Mouse (Mus musculus) layer of hippocampus, postnatal 10 days (tissue): ENCODE results near the gene Lrrc28. TPM values are rescaled to one million over a fixed set of nuclear protein-coding genes. Genes with fewer than 3 reads are reported as not detected.
A peak's percentile ranks its signal among the peaks of the same experiment; 100 is the strongest.

Experiments
- DNase-seq, 2 experiments: peaks; one replicate each; pipeline ENCODE4 v3.0.0; 2021; ENCODE audit warnings: low spot score in 2 of 2
- total RNA-seq, 2 experiments: library from RNA; stranded (reverse); gene quantifications; 2 replicates each; pipeline ENCODE4 v1.2.3; 2021

The Lrrc28 gene
- total RNA-seq, 2 experiments from 2014 or later: 32.2 to 33.4 TPM

- no peak for DNase-seq
Observed at GRCm38 (mm10) chr7:67493795-67494687, 151.0 kb downstream of the Lrrc28 start.

GRCm38 (mm10) chr7:67487889-67488411 is 157.1 kb downstream of the Lrrc28 start:
- DNase-seq: peak; percentile 79 to 84

DNA sequence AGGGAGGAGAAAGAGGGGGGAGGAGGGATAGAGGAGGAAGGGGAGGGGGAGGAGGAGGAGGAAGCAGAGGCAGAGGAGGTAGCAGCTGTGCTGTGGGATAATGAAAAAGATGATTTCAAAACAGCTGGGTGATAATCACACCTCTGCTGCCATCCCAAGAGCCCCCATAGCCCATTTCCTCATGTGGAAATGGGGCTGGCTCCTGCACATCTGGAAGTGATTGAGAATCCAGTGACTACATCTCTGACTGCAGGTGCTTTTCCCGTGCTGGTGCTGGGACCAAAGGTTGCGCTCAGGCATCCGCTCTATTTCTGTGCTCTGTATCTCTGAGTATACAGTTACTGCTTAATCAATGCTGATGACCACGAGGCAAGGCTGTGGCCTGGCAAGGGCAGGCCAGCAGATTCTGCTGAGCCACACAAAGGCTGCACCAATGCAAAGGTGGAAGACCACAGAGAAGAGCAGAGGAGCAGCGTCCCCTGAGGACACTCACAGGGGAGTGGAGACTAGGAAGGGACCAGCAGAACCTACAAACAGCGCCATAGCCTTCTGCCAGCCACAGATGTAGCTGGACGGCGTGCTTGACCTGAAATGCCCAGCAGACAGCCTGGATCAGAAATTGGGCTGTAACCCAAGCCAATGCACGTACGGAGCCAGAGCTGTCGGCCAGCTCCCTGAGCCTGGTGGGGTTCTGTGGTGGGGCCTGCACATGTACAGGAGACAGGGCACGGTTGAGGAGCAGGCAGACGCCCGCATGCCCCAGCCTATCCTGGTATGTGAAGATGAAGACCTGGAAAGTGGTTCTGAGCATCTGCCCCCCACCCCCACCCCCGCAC is 157.9 kb downstream of the Lrrc28 start:
- DNase-seq: peak; percentile 27 to 46

GRCm38 (mm10) chr7:67486417-67486816 is 158.7 kb downstream of the Lrrc28 start:
- DNase-seq: no peak

- DNase-seq: no peak
Observed at GRCm38 (mm10) chr7:67483698-67484097, 161.4 kb downstream of the Lrrc28 start.

- DNase-seq: no peak
Observed at GRCm38 (mm10) chr7:67479576-67480413, 165.3 kb downstream of the Lrrc28 start.

GRCm38 (mm10) chr7:67479168-67479567 is 165.9 kb downstream of the Lrrc28 start:
- no peak for DNase-seq

DNA sequence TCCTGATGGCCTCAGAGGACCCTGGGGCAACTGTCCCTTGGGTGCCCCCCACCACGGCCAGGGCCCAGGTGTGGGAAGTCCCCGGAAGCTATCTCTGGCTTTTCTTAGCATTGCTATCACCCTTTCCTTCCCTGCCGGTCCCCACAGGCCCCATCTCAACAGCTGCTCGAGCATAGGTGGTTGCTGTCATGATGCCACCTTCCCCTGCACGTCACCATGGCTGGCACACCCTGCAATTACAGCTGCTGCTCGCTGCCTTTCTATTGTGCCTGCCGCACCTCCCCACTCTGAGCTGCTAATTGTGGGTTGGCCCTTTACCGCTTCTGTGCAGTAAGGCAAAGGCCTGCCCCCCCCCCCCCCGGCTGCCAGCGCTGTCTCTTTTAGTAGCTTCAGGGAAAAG is 167.1 kb downstream of the Lrrc28 start:
- peak in 1 of 2 experiments; percentile 34 for DNase-seq

GRCm38 (mm10) chr7:67471295-67471694 is 173.8 kb downstream of the Lrrc28 start:
- DNase-seq: no peak

- no peak for DNase-seq
Observed at GRCm38 (mm10) chr7:67468802-67469408, 176.2 kb downstream of the Lrrc28 start.

- no peak for DNase-seq
Observed at GRCm38 (mm10) chr7:67468180-67468579, 176.9 kb downstream of the Lrrc28 start.

GRCm38 (mm10) chr7:67466322-67466721 is 178.7 kb downstream of the Lrrc28 start:
- no peak for DNase-seq

GRCm38 (mm10) chr7:67464633-67465032 is 180.4 kb downstream of the Lrrc28 start:
- no peak for DNase-seq

DNA sequence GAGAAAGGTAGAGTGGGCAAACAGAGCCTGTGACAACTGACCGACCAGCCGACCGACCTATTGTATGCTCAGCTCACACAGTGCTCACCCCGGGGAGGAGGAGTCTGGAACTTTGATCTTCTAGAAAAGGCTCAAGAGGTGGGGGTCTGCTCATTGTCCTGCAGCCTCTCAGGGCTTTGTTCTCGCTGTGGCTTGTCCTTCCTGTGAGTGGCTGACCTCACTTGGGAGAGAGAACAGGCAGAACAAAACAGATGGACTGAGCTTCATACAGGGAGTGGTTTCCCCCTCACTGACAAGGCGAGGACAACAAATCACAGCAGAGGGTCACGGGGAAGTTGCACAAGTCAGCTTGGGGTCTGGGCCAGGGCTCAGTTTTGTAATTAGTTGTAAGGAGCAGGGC is 181.5 kb downstream of the Lrrc28 start:
- no peak for DNase-seq

Other genes with a start within 250 kb of the Lrrc28 start
- 10 to 100 TPM; 10.0 to 10.7 TPM for gene Ttc23, start 2.1 kb upstream of the Lrrc28 start, total RNA-seq
- gene Synm, start 114.5 kb upstream of the Lrrc28 start, total RNA-seq: 10 to 100 TPM; 26.8 to 29.4 TPM